Comparison of ENCODE assay signal across 5 mouse cellular contexts in the genomic region with DNA sequence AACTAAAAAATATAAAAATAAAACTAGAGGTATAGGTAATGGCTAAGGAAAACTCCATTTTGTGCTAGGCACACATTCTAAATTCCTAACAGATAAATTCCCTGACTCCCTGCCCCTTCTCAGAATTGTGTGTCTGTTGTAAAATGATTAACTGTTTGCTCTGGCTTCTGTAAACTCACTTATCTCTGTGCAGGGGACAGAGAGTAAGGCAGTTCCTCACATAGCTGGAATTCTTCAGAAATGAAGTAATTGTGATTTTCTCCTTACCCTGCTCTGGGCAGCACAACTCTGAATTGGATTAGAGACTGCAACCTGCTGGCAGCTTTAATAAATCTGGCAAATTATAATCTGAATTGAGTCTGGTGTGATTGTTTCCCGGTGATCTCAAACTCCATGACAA. TPM values are rescaled to one million over a fixed set of nuclear protein-coding genes. Genes with fewer than 3 reads are reported as not detected.
"Had no signal": no experiment of that assay in that cellular context is flagged by ENCODE, and none has a peak within 500 bp of the region (broad histone marks: within the 10 kb centered on the region; RNA-seq: fewer than 3 reads in every experiment).

No protein-coding gene starts in this region.

RNA-seq across cellular contexts. Expression of a gene that starts 24.9 kb away (rescaled TPM):
- total RNA-seq: monocyte, adult 5-6 weeks; neutrophil, adult 5-6 weeks had no signal
- polyA plus RNA-seq: midbrain, embryonic 11.5 days; neural tube, embryonic 12.5 days; testis, adult 2 months had no signal
